Mouse (Mus musculus) intestine, embryonic 14.5 days (tissue): ENCODE data around the gene Vps8. TPM values are rescaled to one million over a fixed set of nuclear protein-coding genes. Genes with fewer than 3 reads are reported as not detected.

ENCODE experiments used
- ATAC-seq: fragments of 200-750 bp; cut with Nextera tagmentation; replicated peaks from 2 replicates; pipeline ENCODE4 v1.8.0; 2017; ENCODE audit warnings: low read depth, moderate number of reproducible peaks, moderate TSS enrichment, moderate library complexity; ENCODE audit not compliant: low FRiP score, low TSS enrichment
- DNase-seq: peaks from one replicate; pipeline ENCODE4 v3.0.0-alpha.2; 2018; ENCODE audit warnings: low spot score
- H3K27ac ChIP-seq: fragments of 300-500 bp; sonication (generic); 2 replicates; pipeline ENCODE4 v1.5.1; 2014; ENCODE audit warnings: low read depth, mild to moderate bottlenecking, control low read depth
- H3K27me3 ChIP-seq: fragments of 300-500 bp; sonication (generic); replicated peaks from 2 replicates; pipeline ENCODE4 v1.6.1; 2014; ENCODE audit warnings: low read length, control low read depth; ENCODE audit not compliant: control insufficient read depth, insufficient read depth
- H3K36me3 ChIP-seq: fragments of 300-500 bp; sonication (generic); 2 replicates; pipeline ENCODE4 v1.6.1; 2014; ENCODE audit warnings: low read length, control low read depth; ENCODE audit not compliant: control insufficient read depth, insufficient read depth
- H3K4me1 ChIP-seq: fragments of 300-500 bp; sonication (generic); replicated peaks from 2 replicates; pipeline ENCODE4 v1.6.1; 2014; ENCODE audit warnings: low read length, control low read depth, mixed read lengths; ENCODE audit not compliant: control insufficient read depth, insufficient read depth
- H3K4me2 ChIP-seq: fragments of 300-500 bp; sonication (generic); 2 replicates; pipeline ENCODE4 v1.6.1; 2014; ENCODE audit warnings: low read length
- H3K4me3 ChIP-seq: fragments of 300-500 bp; sonication (generic); 2 replicates; pipeline ENCODE4 v1.5.1; 2014; ENCODE audit warnings: low read depth, low read length, control low read depth, mixed read lengths
- H3K9ac ChIP-seq: fragments of 300-500 bp; sonication (generic); 2 replicates; pipeline ENCODE4 v1.6.1; 2014; ENCODE audit warnings: mild to moderate bottlenecking, low read length
- H3K9me3 ChIP-seq: fragments of 300-500 bp; sonication (generic); 2 replicates; pipeline ENCODE4 v1.6.1; 2016; ENCODE audit warnings: low read length, control low read depth; ENCODE audit not compliant: control insufficient read depth
- WGBS: fragments of 180-500 bp; shearing (Covaris S2); extraction: QIAGEN DNeasy Blood & Tissue Kit; methylation state at CpG from one replicate; pipeline ENCODE4 v1.1.7; 2014; 5-methylcytosine and 5-hydroxymethylcytosine counted together
- polyA plus RNA-seq: library from polyadenylated mRNA; unstranded; fragments of >200 nt; fragmentation: Nextera tagmentation; extraction: Ambion mirVana; gene quantifications from 2 replicates; pipeline ENCODE4 v1.2.1, GENCODE M21; 2014

Vps8 gene
- polyA plus RNA-seq, 1 experiment from 2014 or later = 14.4 TPM

GRCm38 (mm10) chr16:21693981-21694462 lies 271.1 kb downstream of the Vps8 start:
- peak overlapping the region; percentile 82 for H3K9ac ChIP-seq
- DNase-seq (peak; percentile 86), ATAC-seq (no peak; the same call in 1 of the 2 replicates)
- H3K36me3 ChIP-seq = 0 out of 2 replicates have a peak, but pooled peaks cover 3% of the 10 kb centered on the region
- peak overlapping the region; percentile 80 for H3K4me3 ChIP-seq
- peaks cover 14% of the 10 kb centered on the region for H3K4me1 ChIP-seq
- peak overlapping the region; percentile 76 for H3K4me2 ChIP-seq
- peak overlapping the region; percentile 87 for H3K27ac ChIP-seq
- H3K27me3 ChIP-seq = 0 out of 2 replicates have a peak, but pooled peaks cover 3% of the 10 kb centered on the region
- 0% methylated on average over 41 of the region's 45 CpGs for WGBS
- no peaks in the 10 kb centered on the region for H3K9me3 ChIP-seq

Other genes starting within 250 kb of the Vps8 start
- 17.6 and 17.8 TPM in 2 replicates for gene Ephb3, start 218.4 kb upstream of the Vps8 start, polyA plus RNA-seq